Mouse (Mus musculus) E14TG2a.4 (cell line): ENCODE measurements around the gene Gsta3.

ENCODE experiments used
- CTCF ChIP-seq: conservative IDR thresholded peaks from 2 replicates; pipeline ENCODE4 v1.5.1; 2014; ENCODE audit warnings: low read length
- NANOG ChIP-seq: IDR thresholded peaks from 2 replicates; pipeline ENCODE4 v1.6.1; 2014; ENCODE audit warnings: borderline replicate concordance, low read length, mixed read lengths
- POU5F1 ChIP-seq: IDR thresholded peaks from 2 replicates; pipeline ENCODE4 v1.6.1; 2014; ENCODE audit warnings: low read length, borderline replicate concordance

DNA sequence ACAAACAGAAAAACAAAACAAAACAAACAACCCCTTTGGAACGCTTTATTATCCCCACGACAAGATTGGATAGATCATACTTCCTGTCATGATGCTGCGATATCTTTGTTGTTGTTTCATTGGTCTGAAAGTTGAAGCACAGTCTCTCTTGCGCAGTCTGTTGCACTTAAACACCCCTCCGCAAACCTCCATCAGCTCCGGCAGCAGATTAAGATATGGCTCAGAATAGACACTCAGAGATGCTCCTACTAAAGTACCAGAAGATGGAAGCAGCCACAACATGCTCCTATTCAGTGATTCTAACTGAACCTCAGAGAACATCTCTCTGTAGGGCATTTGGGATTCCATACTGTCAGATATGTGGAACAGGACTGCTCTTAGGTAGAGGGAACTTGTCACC, 32.7 kb downstream of the Gsta3 start:
- TF ChIP-seq CTCF (no peak), POU5F1 (no peak), NANOG (no peak)
